Mouse (Mus musculus): ENCODE measurements at regions not wholly inside any gene's neighbourhood (a gene's known extent, or its start where the extent isn't known, plus 50 kb on each side); places are given as distances from the start of the nearest gene placed in this dataset.
"Not testable (repeated sequence)": the region's sequence is repeated elsewhere in the genome, so short reads cannot be mapped to it uniquely, and the experiment has no call there.

- no peak for DNase-seq
Measured at GRCm38 (mm10) chr15:16909396-16909795, 180.8 kb downstream of the Cdh9 start.

- DNase-seq = not testable (repeated sequence)
Measured at GRCm38 (mm10) chr15:16909941-16910340, 181.4 kb downstream of the Cdh9 start.

GRCm38 (mm10) chr15:16914966-16915569, 186.5 kb downstream of the Cdh9 start:
- DNase-seq = no peak

- no peak for DNase-seq
Measured at GRCm38 (mm10) chr15:16923246-16923645, 194.7 kb downstream of the Cdh9 start.

- no peak for DNase-seq
Measured at GRCm38 (mm10) chr15:16933137-16933677, 204.7 kb downstream of the Cdh9 start.

GRCm38 (mm10) chr15:16934438-16934837, 205.9 kb downstream of the Cdh9 start:
- no peak for DNase-seq

- not testable (repeated sequence) for DNase-seq
Measured at GRCm38 (mm10) chr15:16975821-16976220, 247.3 kb downstream of the Cdh9 start.

- no peak for DNase-seq
Measured at GRCm38 (mm10) chr15:16990848-16991247, 262.3 kb downstream of the Cdh9 start.

- no peak for DNase-seq
Measured at GRCm38 (mm10) chr15:16995667-16996066, 267.1 kb downstream of the Cdh9 start.

GRCm38 (mm10) chr15:17006139-17006538, 277.6 kb downstream of the Cdh9 start:
- no peak for DNase-seq

GRCm38 (mm10) chr15:17007811-17008210, 279.3 kb downstream of the Cdh9 start:
- DNase-seq = no peak

GRCm38 (mm10) chr15:17048867-17049628, 320.5 kb downstream of the Cdh9 start:
- DNase-seq = no peak

GRCm38 (mm10) chr15:17069772-17070171, 341.2 kb downstream of the Cdh9 start:
- no peak for DNase-seq

- no peak for DNase-seq
Measured at GRCm38 (mm10) chr15:17084030-17084429, 355.5 kb downstream of the Cdh9 start.

- DNase-seq = no peak
Measured at GRCm38 (mm10) chr15:17088644-17089228, 360.2 kb downstream of the Cdh9 start.

- peak; percentile 75 for DNase-seq
Measured at GRCm38 (mm10) chr15:17098927-17099326, 370.4 kb downstream of the Cdh9 start.

GRCm38 (mm10) chr15:17101182-17101581, 372.6 kb downstream of the Cdh9 start:
- no peak for DNase-seq

GRCm38 (mm10) chr15:17135721-17136120, 407.2 kb downstream of the Cdh9 start:
- no peak for DNase-seq

GRCm38 (mm10) chr15:17180164-17180563, 451.6 kb downstream of the Cdh9 start:
- no peak for DNase-seq

- DNase-seq = no peak
Measured at GRCm38 (mm10) chr15:17181358-17182022, 452.9 kb downstream of the Cdh9 start.

GRCm38 (mm10) chr15:17195439-17195838, 466.9 kb downstream of the Cdh9 start:
- peak; percentile 44 for DNase-seq

- no peak for DNase-seq
Measured at GRCm38 (mm10) chr15:17204739-17205138, 476.2 kb downstream of the Cdh9 start.

- no peak for DNase-seq
Measured at GRCm38 (mm10) chr15:17245096-17245495, 516.5 kb downstream of the Cdh9 start.

All from kidney, postnatal 10 days (tissue).